Mouse (Mus musculus) brain, adult 10 weeks (tissue): ENCODE measurements around the gene Trpm8. TPM values are rescaled to one million over a fixed set of nuclear protein-coding genes. Genes with fewer than 3 reads are reported as not detected.

Source experiments
- polyA plus RNA-seq: library from polyadenylated mRNA; stranded (reverse); fragments of 350-450 nt; fragmentation: Illumina TruSeq; extraction: RNeasy Lipid Tissue Mini Kit (QIAGEN cat#74804); gene quantifications from one replicate; pipeline ENCODE4 v1.2.3, GENCODE M21; 2015; ENCODE audit warnings: low read depth, low replicate concordance

Gene Trpm8
- 0.12 TPM for polyA plus RNA-seq

DNA sequence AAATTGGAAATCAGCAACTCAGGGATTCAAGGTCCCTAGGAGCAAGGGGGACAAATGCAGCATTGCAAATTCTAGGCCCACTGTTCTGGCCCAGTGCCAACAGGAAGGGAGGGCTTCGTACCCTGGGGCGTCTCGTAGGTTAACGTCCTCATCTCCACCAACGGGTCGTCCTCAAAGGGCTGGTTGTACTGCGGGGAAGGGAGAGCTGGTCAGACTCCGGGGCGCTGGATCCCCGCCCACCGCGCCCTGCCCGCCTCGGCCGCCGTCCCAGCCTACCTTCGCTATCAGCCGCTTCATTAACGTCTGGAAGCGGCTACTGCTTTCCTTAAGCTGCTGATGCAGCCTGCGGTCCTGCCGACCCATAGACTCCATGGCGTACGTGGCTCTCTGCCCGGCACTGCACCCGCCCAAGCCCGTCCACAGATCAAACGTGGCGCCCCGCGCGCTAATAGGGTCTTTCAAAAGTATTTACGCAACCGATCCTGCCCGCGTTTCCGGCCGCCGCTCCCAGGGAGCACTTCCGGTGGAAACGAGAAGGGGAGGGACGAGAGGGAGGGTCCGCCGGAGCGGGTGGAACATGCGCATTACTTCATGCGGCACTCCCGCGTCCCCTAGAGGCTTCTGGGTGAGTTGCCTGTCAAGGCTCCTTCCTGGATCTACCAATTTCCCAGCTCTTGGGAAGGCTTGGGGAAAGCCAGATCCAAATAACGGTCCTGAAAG, at the start of gene Trpm8, which contains the start of gene Hjurp:
Gene Trpm8 (plus strand): TSS at position 564 of the 720 bp plus-strand sequence.
Gene Hjurp (minus strand): TSS at position 536 of the 720 bp plus-strand sequence.

GRCm38 (mm10) chr1:88406807-88407198, 129.3 kb downstream of the Trpm8 start, which contains the start of gene Spp2:
Spp2 (plus strand) TSS chr1:88406961.

Other genes with a start within 250 kb of the Trpm8 start
- gene Ugt1a10, start 222.3 kb upstream of the Trpm8 start, polyA plus RNA-seq, result not detected
- gene Ugt1a9, start 206.9 kb upstream of the Trpm8 start, polyA plus RNA-seq, result not detected
- not detected for gene Ugt1a8, start 189.8 kb upstream of the Trpm8 start, polyA plus RNA-seq
- gene Ugt1a7c, start 182.6 kb upstream of the Trpm8 start, polyA plus RNA-seq, result 1.1 TPM
- not detected for gene Ugt1a6b, start 174.4 kb upstream of the Trpm8 start, polyA plus RNA-seq
- 3.1 TPM for gene Ugt1a6a, start 142.9 kb upstream of the Trpm8 start, polyA plus RNA-seq
- gene Ugt1a5, start 111.6 kb upstream of the Trpm8 start, polyA plus RNA-seq, result not detected
- not detected for gene Ugt1a2, start 77.1 kb upstream of the Trpm8 start, polyA plus RNA-seq
- gene Dnajb3, start 71.9 kb upstream of the Trpm8 start, polyA plus RNA-seq, result 2.6 TPM
- not detected for gene Ugt1a1, start 65.7 kb upstream of the Trpm8 start, polyA plus RNA-seq
- gene Mroh2a, start 50.7 kb upstream of the Trpm8 start, polyA plus RNA-seq, result 0.28 TPM
- gene Hjurp, start within 50 bp of the Trpm8 start, polyA plus RNA-seq, result 48.2 TPM
- 1.0 TPM for gene Spp2, start 129.3 kb downstream of the Trpm8 start, polyA plus RNA-seq
- not detected for gene Glrp1, start 232.4 kb downstream of the Trpm8 start, polyA plus RNA-seq